10 mouse cellular contexts compared by ENCODE assay signal in the genomic region with DNA sequence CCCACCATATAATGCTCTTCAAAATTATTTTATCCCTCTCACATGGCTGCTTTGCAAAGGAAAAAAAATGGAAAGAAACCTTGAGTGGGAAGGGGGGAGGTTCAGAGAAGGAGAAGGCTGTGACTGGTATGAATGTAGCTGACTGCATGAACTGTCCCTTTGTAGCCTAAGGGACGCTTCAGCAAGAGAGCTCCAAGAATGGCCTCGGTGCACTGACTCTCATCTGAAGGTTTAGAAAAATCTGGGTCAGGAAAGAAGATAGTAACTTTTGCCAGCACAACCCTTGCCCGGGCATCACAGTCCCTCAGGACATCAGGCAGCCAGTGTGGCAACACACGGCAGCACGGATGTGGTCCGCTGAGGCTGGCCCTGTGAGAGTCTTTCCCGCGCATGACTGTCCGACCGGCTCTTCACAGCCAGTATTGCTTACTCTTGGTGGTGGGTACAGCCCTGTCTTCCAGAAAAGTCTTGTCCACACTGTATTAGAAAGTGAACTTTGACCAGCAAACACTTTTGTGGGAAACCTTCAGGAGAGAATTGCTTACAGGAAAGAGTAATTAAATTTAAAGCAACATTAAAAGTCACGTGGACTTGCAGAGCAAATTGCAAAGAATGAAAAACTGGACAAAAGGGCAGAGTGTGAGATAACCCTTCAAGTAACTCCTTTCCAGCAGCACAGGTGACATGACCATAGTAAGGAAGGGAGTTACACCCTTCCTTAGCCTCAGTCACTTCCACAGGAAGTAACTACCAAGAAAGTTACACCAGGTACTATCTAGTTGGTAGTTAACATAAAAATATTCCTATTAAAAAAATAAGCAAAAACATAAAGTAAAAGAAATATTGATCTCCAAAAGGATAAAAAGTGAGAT. TPM values are rescaled to one million over a fixed set of nuclear protein-coding genes. Genes with fewer than 3 reads are reported as not detected.
DNase-seq lines count a peak whose midpoint lies in the region; ATAC-seq and TF ChIP-seq lines count a peak whose summit lies in the region.
"Had no signal": no experiment of that assay in that cellular context is flagged by ENCODE, and none has a peak within 500 bp of the region (broad histone marks: within the 10 kb centered on the region; RNA-seq: fewer than 3 reads in every experiment).

No protein-coding gene starts in this region.

- 0 out of 2 replicates have a peak overlapping the region, but pooled peaks have one; percentile 16 for H3K27ac ChIP-seq in lung, embryonic 14.5 days (ENCODE audit: low read depth)
- no peak overlapping the region for H3K27ac ChIP-seq in lung, postnatal 0 days (ENCODE audit: low read length)
- peak overlapping the region; percentile 80 for H3K27ac ChIP-seq in hindbrain, embryonic 10.5 days
- peak overlapping the region; percentile 82 for H3K27ac ChIP-seq in midbrain, embryonic 10.5 days (replicated peaks)
- H3K27ac ChIP-seq: heart, embryonic 15.5 days had no signal

- no peaks in the 10 kb centered on the region for H3K9me3 ChIP-seq in lung, embryonic 14.5 days (ENCODE audit: low read depth, low read length)
- no peaks in the 10 kb centered on the region for H3K9me3 ChIP-seq in lung, postnatal 0 days (ENCODE audit: low read length)
- no peaks in the 10 kb centered on the region for H3K9me3 ChIP-seq in hindbrain, embryonic 10.5 days
- H3K9me3 ChIP-seq in midbrain, embryonic 10.5 days (replicated peaks), result no peaks in the 10 kb centered on the region
- H3K9me3 ChIP-seq: heart, embryonic 15.5 days had no signal

- no peak for TF ChIP-seq EP300 in lung, postnatal 0 days (IDR thresholded peaks at IDR 0.05)

- peaks cover 9% of the 10 kb centered on the region; the same call in 1 of the 2 replicates for H3K4me1 ChIP-seq in lung, embryonic 14.5 days (ENCODE audit: insufficient read depth)
- 0 out of 2 replicates have a peak, but pooled peaks cover 3% of the 10 kb centered on the region for H3K4me1 ChIP-seq in lung, postnatal 0 days (ENCODE audit: insufficient read depth, low read depth, low read length)
- H3K4me1 ChIP-seq in hindbrain, embryonic 10.5 days (replicated peaks), result peaks cover 58% of the 10 kb centered on the region
- peaks cover 80% of the 10 kb centered on the region for H3K4me1 ChIP-seq in midbrain, embryonic 10.5 days

- H3K4me3 ChIP-seq in lung, embryonic 14.5 days (ENCODE audit: low read depth, low read length), result no peak overlapping the region
- no peak overlapping the region for H3K4me3 ChIP-seq in lung, postnatal 0 days (ENCODE audit: low read depth, low read length)
- H3K4me3 ChIP-seq in hindbrain, embryonic 10.5 days, result no peak overlapping the region; the same call in 1 of the 2 replicates
- peak overlapping the region; percentile 24 for H3K4me3 ChIP-seq in midbrain, embryonic 10.5 days
- H3K4me3 ChIP-seq: heart, embryonic 15.5 days; megakaryocyte, embryonic 14.5 days had no signal

- no peaks in the 10 kb centered on the region for H3K27me3 ChIP-seq in lung, embryonic 14.5 days (ENCODE audit: insufficient read depth, low read length)
- H3K27me3 ChIP-seq in lung, postnatal 0 days (replicated peaks; ENCODE audit: insufficient read depth, low read length), result no peaks in the 10 kb centered on the region
- H3K27me3 ChIP-seq in hindbrain, embryonic 10.5 days (ENCODE audit: insufficient read depth, poor library complexity, severe bottlenecking), result no peaks in the 10 kb centered on the region
- no peaks in the 10 kb centered on the region for H3K27me3 ChIP-seq in midbrain, embryonic 10.5 days (ENCODE audit: low read depth, poor library complexity, severe bottlenecking)
- H3K27me3 ChIP-seq: heart, embryonic 15.5 days had no signal

- WGBS in lung, embryonic 14.5 days, result 72% methylated on average over 11 of the region's 11 CpGs
- WGBS in lung, postnatal 0 days, result 73% methylated on average over 11 of the region's 11 CpGs
- 65% methylated on average over 11 of the region's 11 CpGs for WGBS in hindbrain, embryonic 10.5 days
- WGBS in midbrain, embryonic 10.5 days, result 49% methylated on average over 11 of the region's 11 CpGs

- DNase-seq in lung, embryonic 14.5 days, result no peak
- no peak for DNase-seq in lung, postnatal 0 days (ENCODE audit: low spot score)
- DNase-seq in hindbrain, embryonic 10.5 days (ENCODE audit: low spot score), result no peak
- peak; percentile 33 for DNase-seq in midbrain, embryonic 10.5 days (ENCODE audit: low spot score)
- DNase-seq in thymus, postnatal 25 days, result no peak
- no peak for DNase-seq in Muller cell, postnatal 12 days (ENCODE audit: inconsistent ontology term)
- no peak for DNase-seq in right cerebral cortex, postnatal 25 days
- DNase-seq: kidney, adult 8-10 months had no signal

- no peaks in the 10 kb centered on the region for H3K36me3 ChIP-seq in lung, embryonic 14.5 days (ENCODE audit: insufficient read depth)
- no peaks in the 10 kb centered on the region for H3K36me3 ChIP-seq in lung, postnatal 0 days (ENCODE audit: insufficient read depth, low read length)
- H3K36me3 ChIP-seq in hindbrain, embryonic 10.5 days, result no peaks in the 10 kb centered on the region
- H3K36me3 ChIP-seq in midbrain, embryonic 10.5 days, result no peaks in the 10 kb centered on the region
- H3K36me3 ChIP-seq: heart, embryonic 15.5 days had no signal

- ATAC-seq in lung, embryonic 14.5 days (ENCODE audit: insufficient read depth), result no peak
- ATAC-seq in lung, postnatal 0 days, result no peak

- H3K9ac ChIP-seq in lung, embryonic 14.5 days, result no peak overlapping the region
- no peak overlapping the region for H3K9ac ChIP-seq in lung, postnatal 0 days (replicated peaks; ENCODE audit: low read depth)
- H3K9ac ChIP-seq: heart, embryonic 15.5 days had no signal

- no peak overlapping the region for H3K4me2 ChIP-seq in lung, embryonic 14.5 days
- H3K4me2 ChIP-seq in lung, postnatal 0 days (replicated peaks; ENCODE audit: low read depth, low read length), result no peak overlapping the region
- H3K4me2 ChIP-seq: heart, embryonic 15.5 days had no signal

- no peak for TF ChIP-seq CTCF in lung, embryonic 14.5 days (IDR thresholded peaks at IDR 0.05; ENCODE audit: low read depth)
- TF ChIP-seq CTCF in lung, postnatal 0 days (IDR thresholded peaks at IDR 0.05), result no peak

RNA-seq across cellular contexts. Expression of a gene that starts 42.3 kb away (rescaled TPM):
- 8.4 and 9.1 TPM in 2 replicates for polyA plus RNA-seq in lung, embryonic 14.5 days (2014; fragmentation: Nextera tagmentation; extraction: Ambion mirVana)
- polyA plus RNA-seq in lung, postnatal 0 days (2015; fragmentation: Nextera tagmentation; extraction: Ambion mirVana), result 5.6 and 7.2 TPM in 2 replicates
- polyA plus RNA-seq in hindbrain, embryonic 10.5 days (2016; fragmentation: Nextera tagmentation; extraction: Ambion mirVana), result 5.6 and 5.9 TPM in 2 replicates
- 5.4 and 6.8 TPM in 2 replicates for polyA plus RNA-seq in midbrain, embryonic 10.5 days (2016; fragmentation: Nextera tagmentation; extraction: Ambion mirVana)
